Mouse (Mus musculus) limb, embryonic 12.5 days (tissue): ENCODE data around the gene Gm20388. TPM values are rescaled to one million over a fixed set of nuclear protein-coding genes. Genes with fewer than 3 reads are reported as not detected.
A peak's percentile ranks its signal among the peaks of the same experiment; 100 is the strongest.

Experiments used
- ATAC-seq: fragments of 200-750 bp; cut with Nextera tagmentation; 2 replicates; pipeline ENCODE4 v1.8.0; 2017; ENCODE audit warnings: low read depth, moderate TSS enrichment; ENCODE audit not compliant: insufficient number of reproducible peaks, insufficient read depth, low FRiP score, low TSS enrichment
- H3K27ac ChIP-seq: fragments of 300-500 bp; sonication (generic); 2 replicates; pipeline ENCODE4 v1.5.1; 2016; ENCODE audit warnings: mild to moderate bottlenecking, moderate library complexity
- H3K27me3 ChIP-seq: fragments of 300-500 bp; sonication (generic); 2 replicates; pipeline ENCODE4 v1.6.1; 2016; ENCODE audit warnings: mild to moderate bottlenecking, moderate library complexity
- H3K36me3 ChIP-seq: fragments of 300-500 bp; sonication (generic); 2 replicates; pipeline ENCODE4 v1.6.1; 2016; ENCODE audit warnings: mild to moderate bottlenecking, moderate library complexity
- H3K4me1 ChIP-seq: fragments of 300-500 bp; sonication (generic); replicated peaks from 2 replicates; pipeline ENCODE4 v1.6.1; 2016
- H3K4me2 ChIP-seq: fragments of 300-500 bp; sonication (generic); 2 replicates; pipeline ENCODE4 v1.6.1; 2016; ENCODE audit warnings: mild to moderate bottlenecking, moderate library complexity
- H3K4me3 ChIP-seq: fragments of 300-500 bp; sonication (generic); replicated peaks from 2 replicates; pipeline ENCODE4 v1.5.1; 2016; ENCODE audit warnings: mild to moderate bottlenecking
- H3K9ac ChIP-seq: fragments of 300-500 bp; sonication (generic); replicated peaks from 2 replicates; pipeline ENCODE4 v1.6.1; 2016; ENCODE audit warnings: mild to moderate bottlenecking, moderate library complexity
- H3K9me3 ChIP-seq: fragments of 300-500 bp; sonication (generic); 2 replicates; pipeline ENCODE4 v1.6.1; 2016; ENCODE audit warnings: mild to moderate bottlenecking, moderate library complexity
- WGBS: fragments of 180-500 bp; shearing (Covaris S2); methylation state at CpG from one replicate; pipeline ENCODE4 v1.1.7; 2016; 5-methylcytosine and 5-hydroxymethylcytosine counted together
- polyA plus RNA-seq: library from polyadenylated mRNA; unstranded; fragments of >200 nt; fragmentation: Nextera tagmentation; extraction: Ambion mirVana; gene quantifications from 2 replicates; pipeline ENCODE4 v1.2.1, GENCODE M21; 2016

Gm20388 gene
- polyA plus RNA-seq, 1 experiment from 2014 or later: not detected

GRCm38 (mm10) chr8:123705376-123705775 is 3794.7 kb downstream of the Gm20388 start:
- H3K9ac ChIP-seq: no peak overlapping the region
- no peak overlapping the region for H3K4me3 ChIP-seq
- WGBS: 72% methylated on average over 5 of the region's 5 CpGs
- H3K9me3 ChIP-seq: no peaks in the 10 kb centered on the region
- no peak overlapping the region for H3K4me2 ChIP-seq
- H3K36me3 ChIP-seq: no peaks in the 10 kb centered on the region
- H3K27ac ChIP-seq: no peak overlapping the region
- no peak for ATAC-seq
- H3K4me1 ChIP-seq: peaks cover 20% of the 10 kb centered on the region
- peaks cover 4% of the 10 kb centered on the region; the same call in 1 of the 2 replicates for H3K27me3 ChIP-seq

DNA sequence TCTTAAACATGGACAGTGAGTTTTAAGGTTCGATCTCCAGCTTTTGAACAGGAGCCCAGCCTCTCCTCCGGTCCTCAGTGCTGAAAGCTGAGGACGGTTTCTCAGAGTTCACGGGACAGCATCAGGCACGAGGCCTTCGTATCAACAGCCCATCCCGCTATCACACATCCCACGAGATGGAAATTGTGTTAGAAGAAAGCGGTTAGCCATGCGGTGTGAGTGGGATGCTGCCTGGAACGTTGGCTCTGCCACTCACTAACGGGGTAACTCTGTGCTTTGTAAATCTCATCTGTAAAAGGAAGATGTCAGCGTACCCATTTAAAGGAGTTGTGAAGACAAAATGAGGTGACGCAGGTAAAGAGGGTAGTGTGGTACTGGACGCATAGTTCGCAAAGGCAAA is 3796.5 kb downstream of the Gm20388 start:
- Histone ChIP-seq H3K4me2 (no peak overlapping the region), H3K27ac (no peak overlapping the region), H3K36me3 (no peaks in the 10 kb centered on the region), H3K27me3 (peaks cover 4% of the 10 kb centered on the region; the same call in 1 of the 2 replicates), H3K9me3 (no peaks in the 10 kb centered on the region), H3K4me3 (no peak overlapping the region), H3K9ac (no peak overlapping the region), H3K4me1 (peaks cover 17% of the 10 kb centered on the region)
- WGBS: 86% methylated on average over 16 of the region's 16 CpGs
- ATAC-seq: no peak

- H3K4me2 ChIP-seq: no peak overlapping the region
- no peak overlapping the region for H3K4me3 ChIP-seq
- H3K27ac ChIP-seq: no peak overlapping the region
- H3K36me3 ChIP-seq: no peaks in the 10 kb centered on the region
- H3K9me3 ChIP-seq: no peaks in the 10 kb centered on the region
- no peak overlapping the region for H3K9ac ChIP-seq
- H3K4me1 ChIP-seq: peaks cover 15% of the 10 kb centered on the region
- peaks cover 4% of the 10 kb centered on the region; the same call in 1 of the 2 replicates for H3K27me3 ChIP-seq
- WGBS: 64% methylated on average over 8 of the region's 8 CpGs
- ATAC-seq: no peak
Measured at GRCm38 (mm10) chr8:123708729-123709128, 3798.1 kb downstream of the Gm20388 start.

DNA sequence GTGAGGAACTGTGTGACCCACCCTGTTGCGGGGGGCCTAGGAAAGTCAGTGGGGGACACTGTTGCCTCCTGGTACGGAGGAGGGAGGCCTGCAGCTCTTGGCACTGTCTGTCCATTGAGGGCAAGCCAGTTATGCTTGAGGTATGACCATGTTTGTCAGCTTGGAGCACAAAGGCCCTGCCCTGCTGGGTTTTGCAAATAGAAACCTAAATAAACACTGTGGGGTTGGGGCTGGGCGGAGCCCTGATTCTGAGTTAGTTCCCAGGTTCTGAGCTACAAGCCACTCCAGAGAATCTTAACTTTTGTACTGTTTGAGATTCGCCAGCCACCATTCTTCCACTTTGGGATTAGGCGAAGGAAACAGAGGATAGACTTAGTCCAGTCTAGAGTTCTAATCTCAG is 3799.7 kb downstream of the Gm20388 start:
- H3K9ac ChIP-seq: no peak overlapping the region
- H3K9me3 ChIP-seq: no peaks in the 10 kb centered on the region
- H3K27ac ChIP-seq: no peak overlapping the region
- H3K4me2 ChIP-seq: no peak overlapping the region
- 87% methylated on average over 5 of the region's 5 CpGs for WGBS
- H3K4me1 ChIP-seq: peaks cover 15% of the 10 kb centered on the region
- H3K4me3 ChIP-seq: no peak overlapping the region
- no peaks in the 10 kb centered on the region for H3K36me3 ChIP-seq
- peaks cover 4% of the 10 kb centered on the region for H3K27me3 ChIP-seq
- ATAC-seq: no peak

GRCm38 (mm10) chr8:123714451-123714850 is 3803.8 kb downstream of the Gm20388 start:
- ATAC-seq: no peak
- Histone ChIP-seq H3K9ac (no peak overlapping the region), H3K4me3 (no peak overlapping the region), H3K27ac (no peak overlapping the region), H3K36me3 (no peaks in the 10 kb centered on the region), H3K4me2 (no peak overlapping the region), H3K9me3 (no peaks in the 10 kb centered on the region), H3K4me1 (peaks cover 36% of the 10 kb centered on the region), H3K27me3 (no peaks in the 10 kb centered on the region; the same call in 1 of the 2 replicates)
- 91% methylated on average over 5 of the region's 5 CpGs for WGBS

DNA sequence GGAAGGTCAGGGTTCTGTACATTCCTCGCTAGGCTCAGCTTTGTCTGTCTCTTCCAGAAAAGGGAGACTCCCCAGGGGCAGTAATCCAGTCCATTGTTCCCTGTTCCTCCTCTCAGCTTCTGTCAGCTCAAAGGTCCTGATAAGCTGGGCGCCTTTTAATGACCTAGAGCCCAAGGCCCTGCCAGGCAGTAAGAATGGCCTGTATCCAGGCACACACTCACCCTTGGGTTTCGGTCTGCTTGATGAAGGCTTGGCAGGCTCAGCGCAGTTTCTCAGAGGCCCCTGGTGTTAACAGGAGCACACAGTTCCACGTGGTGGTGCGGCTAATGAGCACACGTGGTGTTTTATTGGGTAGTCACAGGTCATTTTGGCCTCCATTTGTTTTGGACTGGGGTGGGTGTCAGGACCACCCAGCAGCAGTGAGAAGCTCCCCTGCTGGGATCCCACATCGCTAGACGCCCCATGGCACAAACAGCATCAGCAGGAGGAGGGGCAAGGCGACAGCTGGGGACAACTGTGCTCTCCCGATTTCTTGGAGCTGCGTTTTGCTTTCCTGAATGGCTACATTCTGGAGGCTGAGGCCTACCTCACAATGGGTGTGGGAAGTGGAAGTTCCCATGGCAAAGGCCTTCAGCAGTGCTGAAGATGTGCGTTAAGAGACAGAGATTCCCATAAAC is 3805.4 kb downstream of the Gm20388 start:
- no peak for ATAC-seq
- Histone ChIP-seq H3K36me3 (no peaks in the 10 kb centered on the region), H3K9me3 (no peaks in the 10 kb centered on the region), H3K4me3 (no peak overlapping the region), H3K27me3 (no peaks in the 10 kb centered on the region; the same call in 1 of the 2 replicates), H3K9ac (no peak overlapping the region), H3K4me2 (no peak overlapping the region), H3K4me1 (peaks cover 39% of the 10 kb centered on the region), H3K27ac (peak overlapping the region; percentile 14; the same call in 1 of the 2 replicates)
- 27% methylated on average over 13 of the region's 13 CpGs for WGBS

- no peak for ATAC-seq
- Histone ChIP-seq H3K27me3 (no peaks in the 10 kb centered on the region; the same call in 1 of the 2 replicates), H3K27ac (peak overlapping the region; percentile 53; the same call in 1 of the 2 replicates), H3K9ac (no peak overlapping the region), H3K4me2 (no peak overlapping the region), H3K9me3 (no peaks in the 10 kb centered on the region), H3K4me3 (no peak overlapping the region), H3K4me1 (peaks cover 36% of the 10 kb centered on the region), H3K36me3 (no peaks in the 10 kb centered on the region)
- 53% methylated on average over 2 of the region's 2 CpGs for WGBS
Measured at GRCm38 (mm10) chr8:123717104-123717503, 3806.5 kb downstream of the Gm20388 start.

GRCm38 (mm10) chr8:123717516-123718490 is 3807.2 kb downstream of the Gm20388 start:
- H3K9me3 ChIP-seq: no peaks in the 10 kb centered on the region
- peak overlapping the region; percentile 31 for H3K27ac ChIP-seq
- no peak; the same call in 1 of the 2 replicates for ATAC-seq
- H3K4me3 ChIP-seq: no peak overlapping the region
- peaks cover 34% of the 10 kb centered on the region for H3K4me1 ChIP-seq
- no peak overlapping the region for H3K9ac ChIP-seq
- H3K36me3 ChIP-seq: no peaks in the 10 kb centered on the region
- WGBS: 71% methylated on average over 15 of the region's 15 CpGs
- no peak overlapping the region for H3K4me2 ChIP-seq
- no peaks in the 10 kb centered on the region; the same call in 1 of the 2 replicates for H3K27me3 ChIP-seq

DNA sequence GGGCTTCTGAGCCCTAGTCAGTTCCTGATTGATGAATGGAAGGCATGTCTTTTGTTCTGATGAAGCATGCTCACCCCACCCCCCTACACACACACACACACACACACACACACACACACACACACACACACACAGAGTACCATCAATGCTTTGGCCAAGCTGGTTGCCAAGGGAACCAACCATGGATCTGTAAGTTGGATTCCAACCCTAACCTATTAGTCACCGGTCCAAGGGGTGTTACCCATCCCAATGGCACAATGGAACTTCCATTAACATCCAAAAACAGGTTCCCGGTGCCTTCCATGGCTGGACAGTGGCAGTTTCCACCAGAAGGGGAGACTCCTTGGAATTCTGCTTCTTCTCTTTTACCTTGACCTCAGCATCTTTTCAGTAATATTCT is 3808.1 kb downstream of the Gm20388 start:
- WGBS: 95% methylated on average over 2 of the region's 2 CpGs
- H3K4me2 ChIP-seq: no peak overlapping the region
- no peaks in the 10 kb centered on the region for H3K36me3 ChIP-seq
- H3K9ac ChIP-seq: no peak overlapping the region
- no peak for ATAC-seq
- H3K4me1 ChIP-seq: peaks cover 34% of the 10 kb centered on the region
- no peak overlapping the region for H3K27ac ChIP-seq
- no peaks in the 10 kb centered on the region; the same call in 1 of the 2 replicates for H3K27me3 ChIP-seq
- H3K9me3 ChIP-seq: no peaks in the 10 kb centered on the region
- no peak overlapping the region for H3K4me3 ChIP-seq

GRCm38 (mm10) chr8:123719280-123719679 is 3808.6 kb downstream of the Gm20388 start:
- H3K4me1 ChIP-seq: peaks cover 34% of the 10 kb centered on the region
- no peak for ATAC-seq
- H3K4me2 ChIP-seq: no peak overlapping the region
- no peaks in the 10 kb centered on the region for H3K36me3 ChIP-seq
- no peak overlapping the region for H3K27ac ChIP-seq
- H3K9ac ChIP-seq: no peak overlapping the region
- WGBS: 86% methylated on average over 6 of the region's 6 CpGs
- no peaks in the 10 kb centered on the region for H3K9me3 ChIP-seq
- H3K4me3 ChIP-seq: no peak overlapping the region
- no peaks in the 10 kb centered on the region for H3K27me3 ChIP-seq

DNA sequence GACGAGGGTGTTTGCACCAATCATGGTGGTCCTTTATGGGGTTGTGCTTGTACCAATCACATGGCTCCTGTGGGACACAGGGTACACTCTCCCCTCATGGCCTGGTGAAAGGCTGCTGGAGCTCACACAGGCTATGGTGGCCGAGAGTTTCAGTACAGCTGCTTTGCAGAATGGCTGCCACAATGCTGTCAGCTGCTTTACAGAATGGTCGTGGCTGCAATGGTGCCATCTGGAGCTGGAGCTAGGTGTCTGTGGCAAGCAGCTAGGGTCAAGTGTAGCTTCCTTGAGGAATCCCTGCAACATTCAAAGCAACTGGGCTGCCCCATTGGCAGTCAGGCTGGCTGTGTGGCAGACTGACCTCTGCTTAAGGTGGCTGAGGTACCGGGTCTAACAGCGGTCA is 3809.2 kb downstream of the Gm20388 start:
- no peaks in the 10 kb centered on the region for H3K9me3 ChIP-seq
- ATAC-seq: no peak
- H3K4me3 ChIP-seq: no peak overlapping the region
- 67% methylated on average over 5 of the region's 5 CpGs for WGBS
- H3K36me3 ChIP-seq: no peaks in the 10 kb centered on the region
- H3K4me2 ChIP-seq: no peak overlapping the region
- H3K9ac ChIP-seq: no peak overlapping the region
- no peak overlapping the region for H3K27ac ChIP-seq
- H3K27me3 ChIP-seq: no peaks in the 10 kb centered on the region
- H3K4me1 ChIP-seq: peaks cover 34% of the 10 kb centered on the region
